Mouse (Mus musculus): Measurements from ENCODE around the gene Tenm2. TPM values are rescaled to one million over a fixed set of nuclear protein-coding genes. Genes with fewer than 3 reads are reported as not detected.
A peak's percentile ranks its signal among the peaks of the same experiment; 100 is the strongest.

The Tenm2 gene
- polyA plus RNA-seq, 1 experiment from 2014 or later: 1.2 TPM

- 54% methylated on average over 10 of the region's 10 CpGs for WGBS
- Histone ChIP-seq H3K4me1 (peaks cover 13% of the 10 kb centered on the region), H3K27me3 (replicated peaks) (no peaks in the 10 kb centered on the region), H3K4me3 (no peak overlapping the region), H3K27ac (replicated peaks) (no peak overlapping the region), H3K36me3 (no peaks in the 10 kb centered on the region), H3K9me3 (no peaks in the 10 kb centered on the region), H3K4me2 (no peak overlapping the region), H3K9ac (no peak overlapping the region)
- ATAC-seq (ENCODE audit: extremely low read depth, insufficient number of reproducible peaks, low FRiP score, low TSS enrichment): no peak
These were observed 930.3 kb downstream of the Tenm2 start for GRCm38 (mm10) chr11:36305348-36305950.

DNA sequence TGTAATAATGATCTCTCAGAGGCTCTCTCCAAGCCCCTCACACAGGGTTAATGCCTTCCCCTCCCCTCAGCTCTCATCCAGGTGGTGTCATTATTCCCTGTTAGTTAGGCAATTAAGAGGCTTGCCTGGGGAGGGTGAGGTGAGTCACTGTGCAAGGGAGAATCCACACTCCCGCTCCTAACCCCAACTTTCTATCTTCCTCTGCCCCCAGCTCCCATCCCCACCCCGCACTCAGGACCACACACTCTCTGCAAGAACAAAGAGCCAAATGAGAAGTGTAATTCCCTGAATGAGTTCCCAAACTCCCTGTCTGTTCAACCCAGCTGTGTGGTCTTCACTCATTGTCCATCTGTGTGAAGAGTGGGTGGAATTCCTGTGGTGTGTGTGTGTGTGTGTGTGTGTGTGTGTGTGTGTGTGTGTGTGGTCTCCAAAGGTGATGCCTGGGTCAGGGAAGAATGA lies 932.8 kb downstream of the Tenm2 start:
- H3K4me3 ChIP-seq: no peak overlapping the region
- H3K9ac ChIP-seq: no peak overlapping the region
- no peaks in the 10 kb centered on the region for H3K27me3 ChIP-seq (replicated peaks)
- 58% methylated on average over 2 of the region's 2 CpGs for WGBS
- H3K4me1 ChIP-seq: peaks cover 8% of the 10 kb centered on the region
- no peak overlapping the region for H3K27ac ChIP-seq (replicated peaks)
- no peaks in the 10 kb centered on the region for H3K36me3 ChIP-seq
- ATAC-seq (ENCODE audit: extremely low read depth, insufficient number of reproducible peaks, low FRiP score, low TSS enrichment): no peak
- H3K9me3 ChIP-seq: no peaks in the 10 kb centered on the region
- H3K4me2 ChIP-seq: no peak overlapping the region

- H3K9me3 ChIP-seq: no peaks in the 10 kb centered on the region
These were observed 933.7 kb downstream of the Tenm2 start for GRCm38 (mm10) chr11:36302096-36302495.

DNA sequence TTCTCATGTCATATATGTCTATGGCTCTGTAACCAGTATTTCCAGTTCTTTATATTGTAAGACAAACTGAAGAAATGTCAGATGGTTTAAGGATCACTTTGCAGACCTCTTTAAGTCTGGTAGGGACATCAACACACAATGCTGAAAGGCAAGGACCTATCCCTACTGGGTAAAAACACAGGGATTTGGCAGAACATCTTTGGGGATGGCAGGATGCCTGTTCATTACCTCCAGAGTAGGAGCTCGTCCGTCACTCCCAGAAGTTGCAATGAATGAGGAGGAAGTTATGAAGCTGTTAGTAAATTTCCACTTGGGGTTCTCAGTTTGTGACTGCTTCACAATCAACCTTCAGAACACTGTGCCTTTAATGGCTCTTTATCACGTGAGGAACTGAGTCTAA lies 939.2 kb downstream of the Tenm2 start:
- Histone ChIP-seq H3K4me2 (no peak overlapping the region), H3K9ac (no peak overlapping the region), H3K36me3 (no peaks in the 10 kb centered on the region), H3K4me3 (no peak overlapping the region), H3K27ac (replicated peaks) (no peak overlapping the region), H3K9me3 (no peaks in the 10 kb centered on the region), H3K4me1 (no peaks in the 10 kb centered on the region), H3K27me3 (replicated peaks) (no peaks in the 10 kb centered on the region)
- ATAC-seq (ENCODE audit: extremely low read depth, insufficient number of reproducible peaks, low FRiP score, low TSS enrichment): no peak
- 69% methylated on average over 3 of the region's 3 CpGs for WGBS

More at GRCm38 (mm10) chr11:36302096-36302495, 933.7 kb downstream of the Tenm2 start:
- H3K9ac ChIP-seq: no peak overlapping the region
- no peak for ATAC-seq (ENCODE audit: extremely low read depth, insufficient number of reproducible peaks, low FRiP score, low TSS enrichment)
- WGBS: 50% methylated on average over 7 of the region's 7 CpGs
- peaks cover 8% of the 10 kb centered on the region for H3K4me1 ChIP-seq
- H3K27me3 ChIP-seq (replicated peaks): no peaks in the 10 kb centered on the region
- no peak overlapping the region for H3K27ac ChIP-seq (replicated peaks)
- H3K4me2 ChIP-seq: peak overlapping the region; percentile 23
- no peak overlapping the region for H3K4me3 ChIP-seq
- no peaks in the 10 kb centered on the region for H3K36me3 ChIP-seq

GRCm38 (mm10) chr11:36292206-36292605 lies 943.6 kb downstream of the Tenm2 start:
- Histone ChIP-seq H3K4me1 (no peaks in the 10 kb centered on the region), H3K27ac (replicated peaks) (no peak overlapping the region), H3K36me3 (no peaks in the 10 kb centered on the region), H3K4me3 (no peak overlapping the region), H3K9ac (no peak overlapping the region), H3K4me2 (no peak overlapping the region), H3K27me3 (replicated peaks) (no peaks in the 10 kb centered on the region), H3K9me3 (no peaks in the 10 kb centered on the region)
- 30% methylated on average over 6 of the region's 6 CpGs for WGBS
- no peak for ATAC-seq (ENCODE audit: extremely low read depth, insufficient number of reproducible peaks, low FRiP score, low TSS enrichment)

DNA sequence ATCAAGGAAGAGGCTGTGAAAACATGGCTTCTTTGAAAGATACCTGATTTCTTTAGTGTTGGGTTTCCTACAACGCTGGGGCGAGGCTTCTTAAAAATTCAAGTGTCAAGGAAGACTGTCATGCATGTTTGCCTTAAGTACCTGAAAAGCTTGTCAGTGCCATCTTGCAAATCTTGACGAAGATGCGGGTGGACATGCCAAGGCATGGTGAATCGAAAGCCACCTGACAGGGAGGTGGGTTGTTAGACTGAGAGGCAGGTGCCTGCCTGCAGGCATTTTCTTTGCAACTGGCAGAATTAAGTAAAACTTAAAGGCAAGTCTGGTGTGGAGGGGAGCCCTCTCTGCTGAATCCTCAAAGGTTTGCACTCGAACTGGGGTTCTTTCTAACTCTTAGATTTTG lies 949.5 kb downstream of the Tenm2 start:
- Histone ChIP-seq H3K27ac (replicated peaks) (no peak overlapping the region), H3K4me2 (no peak overlapping the region), H3K9ac (no peak overlapping the region), H3K36me3 (no peaks in the 10 kb centered on the region), H3K27me3 (replicated peaks) (no peaks in the 10 kb centered on the region), H3K4me3 (no peak overlapping the region), H3K9me3 (no peaks in the 10 kb centered on the region), H3K4me1 (no peaks in the 10 kb centered on the region)
- WGBS: 79% methylated on average over 6 of the region's 6 CpGs
- no peak for ATAC-seq (ENCODE audit: extremely low read depth, insufficient number of reproducible peaks, low FRiP score, low TSS enrichment)

- WGBS: 48% methylated on average over 7 of the region's 7 CpGs
- no peaks in the 10 kb centered on the region for H3K27me3 ChIP-seq (replicated peaks)
- no peaks in the 10 kb centered on the region for H3K36me3 ChIP-seq
- no peak overlapping the region for H3K9ac ChIP-seq
- H3K4me1 ChIP-seq: peaks cover 11% of the 10 kb centered on the region
- H3K9me3 ChIP-seq: no peaks in the 10 kb centered on the region
- H3K4me2 ChIP-seq: no peak overlapping the region
- H3K4me3 ChIP-seq: no peak overlapping the region
- no peak for ATAC-seq (ENCODE audit: extremely low read depth, insufficient number of reproducible peaks, low FRiP score, low TSS enrichment)
- H3K27ac ChIP-seq (replicated peaks): no peak overlapping the region
These were observed 955.2 kb downstream of the Tenm2 start for GRCm38 (mm10) chr11:36280533-36280932.

GRCm38 (mm10) chr11:36277903-36278215 lies 957.9 kb downstream of the Tenm2 start:
- Histone ChIP-seq H3K9me3 (no peaks in the 10 kb centered on the region), H3K27ac (replicated peaks) (no peak overlapping the region), H3K4me1 (peaks cover 11% of the 10 kb centered on the region), H3K4me3 (no peak overlapping the region), H3K27me3 (replicated peaks) (no peaks in the 10 kb centered on the region), H3K36me3 (no peaks in the 10 kb centered on the region), H3K9ac (no peak overlapping the region), H3K4me2 (no peak overlapping the region)
- WGBS: 85% methylated on average over 9 of the region's 9 CpGs
- no peak for ATAC-seq (ENCODE audit: extremely low read depth, insufficient number of reproducible peaks, low FRiP score, low TSS enrichment)

DNA sequence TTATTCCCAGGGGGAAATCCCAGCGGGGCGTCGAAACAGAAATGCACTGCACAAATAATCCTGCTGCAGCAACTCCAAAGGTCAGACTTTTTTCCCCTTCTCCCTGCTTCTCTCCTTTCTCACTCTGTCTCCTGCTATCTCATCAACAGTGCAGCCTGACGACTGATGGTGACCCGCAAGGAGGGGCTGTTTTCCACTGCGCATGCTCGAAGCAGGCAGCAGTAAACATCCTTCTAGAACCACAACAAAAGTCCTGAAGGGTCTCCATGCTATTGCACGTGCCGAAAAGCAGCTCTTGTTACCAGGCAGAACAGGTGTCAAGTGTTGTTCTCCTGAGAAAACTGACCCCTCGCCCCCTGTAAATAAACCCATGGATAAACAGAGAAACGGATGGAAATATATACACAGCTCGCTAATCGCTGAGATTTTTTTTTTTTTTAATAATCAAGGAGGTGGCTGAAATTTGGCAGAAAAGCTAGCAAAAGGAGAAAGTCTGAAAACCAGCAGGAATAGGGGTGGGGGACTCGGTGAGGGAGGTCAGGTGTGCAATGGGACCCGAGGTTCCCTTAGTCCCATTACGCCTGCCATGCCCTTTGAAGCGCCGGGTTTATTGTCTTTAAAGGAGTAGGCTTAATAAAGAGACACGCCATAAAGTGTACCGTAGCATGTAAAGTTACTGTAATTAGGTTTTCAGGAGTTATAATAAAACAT lies 958.4 kb downstream of the Tenm2 start:
- no peaks in the 10 kb centered on the region for H3K27me3 ChIP-seq (replicated peaks)
- ATAC-seq (ENCODE audit: extremely low read depth, insufficient number of reproducible peaks, low FRiP score, low TSS enrichment): no peak
- WGBS: 64% methylated on average over 20 of the region's 20 CpGs
- no peak overlapping the region for H3K4me3 ChIP-seq
- H3K27ac ChIP-seq (replicated peaks): no peak overlapping the region
- H3K4me1 ChIP-seq: peaks cover 11% of the 10 kb centered on the region
- H3K4me2 ChIP-seq: 0 out of 2 replicates have a peak overlapping the region, but pooled peaks have one; percentile 5
- H3K9ac ChIP-seq: no peak overlapping the region
- no peaks in the 10 kb centered on the region for H3K9me3 ChIP-seq
- H3K36me3 ChIP-seq: no peaks in the 10 kb centered on the region

GRCm38 (mm10) chr11:36276015-36276414 lies 959.7 kb downstream of the Tenm2 start:
- Histone ChIP-seq H3K4me1 (peaks cover 11% of the 10 kb centered on the region), H3K36me3 (no peaks in the 10 kb centered on the region), H3K9me3 (no peaks in the 10 kb centered on the region), H3K27me3 (replicated peaks) (no peaks in the 10 kb centered on the region), H3K4me3 (no peak overlapping the region), H3K9ac (no peak overlapping the region), H3K4me2 (no peak overlapping the region), H3K27ac (replicated peaks) (no peak overlapping the region)
- ATAC-seq (ENCODE audit: extremely low read depth, insufficient number of reproducible peaks, low FRiP score, low TSS enrichment): no peak
- 35% methylated on average over 5 of the region's 5 CpGs for WGBS

- no peak overlapping the region for H3K4me3 ChIP-seq
- no peak overlapping the region for H3K27ac ChIP-seq (replicated peaks)
- no peak overlapping the region for H3K4me2 ChIP-seq
- ATAC-seq (ENCODE audit: extremely low read depth, insufficient number of reproducible peaks, low FRiP score, low TSS enrichment): no peak
- 61% methylated on average over 2 of the region's 2 CpGs for WGBS
- H3K9me3 ChIP-seq: no peaks in the 10 kb centered on the region
- H3K4me1 ChIP-seq: peaks cover 10% of the 10 kb centered on the region
- H3K9ac ChIP-seq: no peak overlapping the region
- no peaks in the 10 kb centered on the region for H3K36me3 ChIP-seq
- no peaks in the 10 kb centered on the region for H3K27me3 ChIP-seq (replicated peaks)
These were observed 963.6 kb downstream of the Tenm2 start for GRCm38 (mm10) chr11:36272149-36272548.

DNA sequence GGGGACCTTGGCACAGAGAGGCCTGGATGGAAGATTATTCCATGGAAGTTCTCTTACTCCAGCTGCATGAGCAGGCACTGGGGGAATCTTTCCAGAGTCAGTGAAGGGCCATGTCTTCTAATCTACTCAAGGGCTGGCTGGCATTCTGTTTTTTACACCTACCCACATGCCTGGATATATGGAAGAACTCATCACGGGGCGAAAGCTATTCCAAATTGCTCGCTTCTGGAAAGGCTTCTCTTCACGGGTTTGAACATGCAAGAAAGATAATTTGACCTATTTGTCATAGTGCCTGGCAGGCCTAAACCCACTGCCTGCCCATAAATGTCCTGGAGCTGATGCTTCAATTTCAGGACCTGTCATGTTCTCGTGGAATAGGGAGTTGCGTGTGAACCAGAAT lies 965.8 kb downstream of the Tenm2 start:
- ATAC-seq (ENCODE audit: extremely low read depth, insufficient number of reproducible peaks, low FRiP score, low TSS enrichment): no peak
- Histone ChIP-seq H3K4me3 (no peak overlapping the region), H3K27ac (replicated peaks) (no peak overlapping the region), H3K36me3 (no peaks in the 10 kb centered on the region), H3K4me1 (no peaks in the 10 kb centered on the region), H3K27me3 (replicated peaks) (no peaks in the 10 kb centered on the region), H3K9ac (no peak overlapping the region), H3K9me3 (no peaks in the 10 kb centered on the region), H3K4me2 (no peak overlapping the region)
- WGBS: 75% methylated on average over 6 of the region's 6 CpGs
